Mouse (Mus musculus): ENCODE results near the gene Il5ra. TPM values are rescaled to one million over a fixed set of nuclear protein-coding genes. Genes with fewer than 3 reads are reported as not detected.

Il5ra gene
- polyA plus RNA-seq (2012; rRNA removed), result 0.02 and 0.05 TPM in 2 replicates

GRCm38 (mm10) chr6:106748887-106749388 lies at the start of gene Il5ra:
Il5ra (minus strand) TSS chr6:106749037.

GRCm38 (mm10) chr6:106768640-106769289 lies 19.9 kb upstream of the Il5ra start, which contains the start of gene Trnt1:
Trnt1 (plus strand) TSS chr6:106769120.

Other genes starting within 250 kb of the Il5ra start
- gene Trnt1, start 20.1 kb upstream of the Il5ra start, polyA plus RNA-seq (2012; rRNA removed), result 42.2 and 43.6 TPM in 2 replicates
- gene Crbn, start 51.0 kb upstream of the Il5ra start, polyA plus RNA-seq (2012; rRNA removed), result 23.4 and 30.9 TPM in 2 replicates

Data from central nervous system, embryonic 11.5 days (tissue).